9 mouse cellular contexts compared by ENCODE assay signal in genomic region chr7:63667986-63668741, GRCm38 (mm10).
A peak's percentile ranks its signal among the peaks of the same experiment; 100 is the strongest.
DNase-seq lines count a peak whose midpoint lies in the region; ATAC-seq lines count a peak whose summit lies in the region.
"Had no signal": no experiment of that assay in that cellular context is flagged by ENCODE, and none has a peak within 500 bp of the region (broad histone marks: within the 10 kb centered on the region; RNA-seq: fewer than 3 reads in every experiment).

No protein-coding gene starts in this region.

- H3K27me3 ChIP-seq in hindbrain, embryonic 13.5 days: no peaks in the 10 kb centered on the region
- H3K27me3 ChIP-seq in midbrain, embryonic 15.5 days (replicated peaks): no peaks in the 10 kb centered on the region
- H3K27me3 ChIP-seq: heart, embryonic 15.5 days had no signal

- DNase-seq in frontal cortex, postnatal 25 days (ENCODE audit: low spot score in 2 of 2): no peak
- peak; percentile 69 for DNase-seq in brain, adult 2 months (ENCODE audit: low read depth, low spot score)
- no peak for DNase-seq in testis, postnatal 14 days (ENCODE audit: low spot score)
- DNase-seq in embryo, embryonic 10.5 days (ENCODE audit: low spot score): no peak
- no peak for DNase-seq in lung, postnatal 25 days (ENCODE audit: low spot score)

- H3K4me3 ChIP-seq in hindbrain, embryonic 13.5 days: no peak overlapping the region
- no peak overlapping the region for H3K4me3 ChIP-seq in midbrain, embryonic 15.5 days
- H3K4me3 ChIP-seq: heart, embryonic 15.5 days had no signal

- no peaks in the 10 kb centered on the region for H3K9me3 ChIP-seq in hindbrain, embryonic 13.5 days
- H3K9me3 ChIP-seq in midbrain, embryonic 15.5 days: no peaks in the 10 kb centered on the region
- H3K9me3 ChIP-seq: heart, embryonic 15.5 days had no signal

- peak overlapping the region; percentile 18 for H3K4me2 ChIP-seq in hindbrain, embryonic 13.5 days
- peak overlapping the region; percentile 23 for H3K4me2 ChIP-seq in midbrain, embryonic 15.5 days
- H3K4me2 ChIP-seq: heart, embryonic 15.5 days had no signal

- H3K9ac ChIP-seq in hindbrain, embryonic 13.5 days: peak overlapping the region; percentile 35; the same call in 1 of the 2 replicates
- peak overlapping the region; percentile 9; the same call in 1 of the 2 replicates for H3K9ac ChIP-seq in midbrain, embryonic 15.5 days
- H3K9ac ChIP-seq: heart, embryonic 15.5 days had no signal

- no peaks in the 10 kb centered on the region for H3K36me3 ChIP-seq in hindbrain, embryonic 13.5 days
- H3K36me3 ChIP-seq in midbrain, embryonic 15.5 days (replicated peaks): no peaks in the 10 kb centered on the region
- H3K36me3 ChIP-seq: heart, embryonic 15.5 days had no signal

- 42% methylated on average over 15 of the region's 15 CpGs for WGBS in hindbrain, embryonic 13.5 days
- 27% methylated on average over 15 of the region's 15 CpGs for WGBS in midbrain, embryonic 15.5 days

- H3K4me1 ChIP-seq in hindbrain, embryonic 13.5 days (replicated peaks): peaks cover 25% of the 10 kb centered on the region
- H3K4me1 ChIP-seq in midbrain, embryonic 15.5 days: peaks cover 16% of the 10 kb centered on the region
- H3K4me1 ChIP-seq: heart, embryonic 15.5 days had no signal

- peak overlapping the region; percentile 86 for H3K27ac ChIP-seq in hindbrain, embryonic 13.5 days
- peak overlapping the region; percentile 76 for H3K27ac ChIP-seq in midbrain, embryonic 15.5 days
- H3K27ac ChIP-seq: heart, embryonic 15.5 days had no signal

- ATAC-seq in frontal cortex, adult (ENCODE audit: low TSS enrichment): peak; percentile 25
- ATAC-seq in hindbrain, embryonic 13.5 days (ENCODE audit: low FRiP score): peak; percentile 74
- ATAC-seq in midbrain, embryonic 15.5 days (replicated peaks): peak; percentile 85

Comparison
In these comparisons a context has a peak if more than half of its experiments do, and no peak if none do; other contexts are left out.
1. ATAC-seq: peak in every context shown above with its lines; median percentile 85 in midbrain, embryonic 15.5 days; 74 in hindbrain, embryonic 13.5 days; 25 in frontal cortex, adult.